Mouse (Mus musculus) neural tube, embryonic 12.5 days (tissue): Measurements from ENCODE around the gene Nelfe. TPM values are rescaled to one million over a fixed set of nuclear protein-coding genes. Genes with fewer than 3 reads are reported as not detected.
"Not testable (repeated sequence)": the region's sequence is repeated elsewhere in the genome, so short reads cannot be mapped to it uniquely, and the experiment has no call there.

Source experiments
- ATAC-seq: fragments of 200-750 bp; cut with Nextera tagmentation; 2 replicates; pipeline ENCODE4 v1.8.0; 2017; ENCODE audit warnings: low read depth, mild to moderate bottlenecking, moderate TSS enrichment, moderate library complexity; ENCODE audit not compliant: low FRiP score
- H3K27ac ChIP-seq: fragments of 300-500 bp; sonication (generic); 2 replicates; pipeline ENCODE4 v1.5.1; 2016
- H3K27me3 ChIP-seq: fragments of 300-500 bp; sonication (generic); replicated peaks from 2 replicates; pipeline ENCODE4 v1.6.1; 2016; ENCODE audit warnings: mild to moderate bottlenecking
- H3K36me3 ChIP-seq: fragments of 300-500 bp; sonication (generic); 2 replicates; pipeline ENCODE4 v1.6.1; 2016; ENCODE audit warnings: mild to moderate bottlenecking
- H3K4me1 ChIP-seq: fragments of 300-500 bp; sonication (generic); 2 replicates; pipeline ENCODE4 v1.6.1; 2016
- H3K4me2 ChIP-seq: fragments of 300-500 bp; sonication (generic); replicated peaks from 2 replicates; pipeline ENCODE4 v1.6.1; 2016; ENCODE audit warnings: mild to moderate bottlenecking
- H3K4me3 ChIP-seq: fragments of 300-500 bp; sonication (generic); 2 replicates; pipeline ENCODE4 v1.5.1; 2016
- H3K9ac ChIP-seq: fragments of 300-500 bp; sonication (generic); 2 replicates; pipeline ENCODE4 v1.6.1; 2016; ENCODE audit warnings: mild to moderate bottlenecking
- H3K9me3 ChIP-seq: fragments of 300-500 bp; sonication (generic); 2 replicates; pipeline ENCODE4 v1.6.1; 2016; ENCODE audit warnings: mild to moderate bottlenecking
- WGBS: fragments of 180-500 bp; shearing (Covaris S2); methylation state at CpG from one replicate; pipeline ENCODE4 v1.1.7; 2016; 5-methylcytosine and 5-hydroxymethylcytosine counted together
- polyA plus RNA-seq: library from polyadenylated mRNA; unstranded; fragments of >200 nt; fragmentation: Nextera tagmentation; extraction: Ambion mirVana; gene quantifications from 2 replicates; pipeline ENCODE4 v1.2.1, GENCODE M21; 2016

The Nelfe gene
- 95.9 and 98.6 TPM in 2 replicates for polyA plus RNA-seq

GRCm38 (mm10) chr17:34849722-34850516 lies at the start of gene Nelfe, which contains the start of gene Skiv2l:
Gene Nelfe (plus strand): TSS chr17:34850391.
Gene Skiv2l (minus strand): TSS chr17:34850210.
- Histone ChIP-seq H3K9me3 (no peaks in the 10 kb centered on the region), H3K9ac (peak within 1 kb of the TSS; percentile 71), H3K4me3 (peak within 1 kb of the TSS; percentile 78), H3K27ac (no peak within 1 kb of the TSS), H3K36me3 (peaks cover 59% of the 10 kb centered on the region), H3K27me3 (no peaks in the 10 kb centered on the region), H3K4me2 (peak within 1 kb of the TSS; percentile 94), H3K4me1 (peaks cover 18% of the 10 kb centered on the region)
- ATAC-seq: peak; percentile 96
- WGBS: under 1% methylated on average over 65 of the region's 65 CpGs

DNA sequence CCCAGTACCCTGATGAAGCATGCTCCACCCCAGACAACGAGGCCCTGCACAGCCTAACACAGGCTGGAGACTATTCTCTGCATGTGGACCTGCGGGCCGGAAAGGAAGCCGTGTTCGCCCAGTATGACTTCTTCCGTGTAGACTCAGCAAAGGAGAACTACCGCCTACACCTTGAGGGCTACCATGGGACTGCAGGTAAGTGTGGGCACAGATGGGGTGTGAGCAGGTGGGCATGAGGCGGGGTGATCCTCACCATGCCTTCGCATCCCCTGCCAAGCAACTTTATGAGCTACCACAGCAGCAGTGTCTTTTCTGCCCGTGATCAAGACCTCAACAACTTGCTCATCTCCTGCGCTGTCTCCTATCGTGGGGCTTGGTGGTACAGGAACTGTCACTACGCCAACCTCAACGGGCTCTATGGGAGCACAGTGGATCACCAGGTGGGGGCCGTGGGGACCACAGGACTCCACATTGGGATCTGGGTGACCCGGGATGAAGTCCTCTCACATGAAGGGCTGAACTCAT lies 49.3 kb upstream of the Nelfe start:
- H3K4me1 ChIP-seq, H3K27me3 ChIP-seq, H3K4me3 ChIP-seq, H3K4me2 ChIP-seq, ATAC-seq, H3K36me3 ChIP-seq, H3K27ac ChIP-seq, H3K9ac ChIP-seq, H3K9me3 ChIP-seq: not testable (repeated sequence)
- 94% methylated on average over 16 of the region's 16 CpGs for WGBS

- not testable (repeated sequence) for H3K9me3 ChIP-seq, H3K4me3 ChIP-seq, H3K4me2 ChIP-seq, H3K27me3 ChIP-seq, H3K9ac ChIP-seq, H3K27ac ChIP-seq, H3K36me3 ChIP-seq, ATAC-seq, H3K4me1 ChIP-seq
- 93% methylated on average over 9 of the region's 9 CpGs for WGBS
Observed at GRCm38 (mm10) chr17:34802756-34803155, 47.4 kb upstream of the Nelfe start.

DNA sequence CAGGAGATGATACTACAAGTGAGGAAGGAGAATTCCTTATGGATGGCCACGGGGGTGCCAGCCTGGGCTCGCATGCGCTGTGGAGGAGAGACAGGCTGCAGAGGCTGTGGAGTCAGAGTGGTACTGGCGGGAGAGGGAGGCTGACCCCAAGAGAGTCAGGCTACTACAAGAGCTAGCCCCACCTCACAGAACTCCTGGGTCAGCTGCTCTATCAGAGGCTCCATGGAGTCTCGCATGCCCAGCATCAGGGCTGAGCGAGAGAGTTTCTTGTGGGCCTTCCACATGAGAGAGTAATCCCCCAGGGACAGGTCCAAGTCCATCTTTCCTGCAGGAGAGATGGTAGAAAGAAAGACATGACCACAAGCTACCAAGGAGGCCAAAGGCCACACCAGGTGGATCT lies 46.8 kb upstream of the Nelfe start:
- WGBS: 93% methylated on average over 6 of the region's 6 CpGs
- ATAC-seq: not testable (repeated sequence)

GRCm38 (mm10) chr17:34804301-34804700 lies 45.9 kb upstream of the Nelfe start, which contains the start of gene Cyp21a1:
Gene Cyp21a1 (minus strand): TSS chr17:34804561.
- 86% methylated on average over 5 of the region's 6 CpGs for WGBS
- not testable (repeated sequence) for ATAC-seq, H3K4me3 ChIP-seq

More for the DNA sequence above, 46.8 kb upstream of the Nelfe start:
- not testable (repeated sequence) for H3K9ac ChIP-seq, H3K27me3 ChIP-seq, H3K4me3 ChIP-seq, H3K36me3 ChIP-seq, H3K27ac ChIP-seq, H3K4me2 ChIP-seq, H3K4me1 ChIP-seq, H3K9me3 ChIP-seq

DNA sequence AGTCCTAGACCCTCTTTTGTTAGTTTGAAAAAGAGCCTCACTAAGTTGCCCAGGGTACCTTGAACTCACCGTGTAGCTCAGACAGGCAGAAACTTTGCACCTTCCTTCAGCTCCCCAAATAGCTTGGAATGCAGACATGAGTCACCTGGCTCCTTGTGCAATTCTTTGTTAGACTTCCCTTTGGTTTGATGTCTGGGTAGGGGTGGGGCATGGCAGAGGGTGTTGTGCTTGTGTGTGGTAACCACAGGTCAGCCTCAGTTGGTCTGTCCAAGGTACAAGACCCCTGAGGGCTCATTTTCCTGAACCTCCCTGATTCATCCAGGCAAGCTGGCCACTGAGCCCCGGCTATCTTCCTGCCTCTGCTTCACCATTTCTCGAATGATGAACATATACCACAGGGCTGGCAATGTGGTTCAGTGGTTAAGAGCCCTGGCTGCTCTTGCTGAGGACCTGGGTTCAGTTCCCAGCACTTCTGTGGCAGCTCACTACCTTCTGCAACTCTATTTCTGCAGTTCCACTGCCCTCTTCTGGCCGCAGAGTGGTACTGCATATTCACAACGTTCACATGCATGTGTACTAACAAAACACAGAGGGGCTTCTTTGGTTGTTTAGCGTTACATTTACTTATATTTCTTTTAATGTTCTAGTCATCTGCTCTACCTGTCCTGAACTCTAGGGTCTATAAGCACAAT lies 45.2 kb upstream of the Nelfe start:
- no peaks in the 10 kb centered on the region for H3K36me3 ChIP-seq
- 77% methylated on average over 6 of the region's 6 CpGs for WGBS
- no peaks in the 10 kb centered on the region for H3K4me1 ChIP-seq
- no peaks in the 10 kb centered on the region for H3K27me3 ChIP-seq
- no peak overlapping the region for H3K27ac ChIP-seq
- ATAC-seq: no peak
- peaks cover 7% of the 10 kb centered on the region for H3K9me3 ChIP-seq
- H3K4me3 ChIP-seq: no peak overlapping the region
- no peak overlapping the region for H3K9ac ChIP-seq
- no peak overlapping the region for H3K4me2 ChIP-seq

More at GRCm38 (mm10) chr17:34804301-34804700, 45.9 kb upstream of the Nelfe start, which contains the start of gene Cyp21a1:
- not testable (repeated sequence) for H3K4me2 ChIP-seq, H3K9me3 ChIP-seq, H3K27ac ChIP-seq, H3K4me1 ChIP-seq, H3K27me3 ChIP-seq, H3K36me3 ChIP-seq, H3K9ac ChIP-seq

DNA sequence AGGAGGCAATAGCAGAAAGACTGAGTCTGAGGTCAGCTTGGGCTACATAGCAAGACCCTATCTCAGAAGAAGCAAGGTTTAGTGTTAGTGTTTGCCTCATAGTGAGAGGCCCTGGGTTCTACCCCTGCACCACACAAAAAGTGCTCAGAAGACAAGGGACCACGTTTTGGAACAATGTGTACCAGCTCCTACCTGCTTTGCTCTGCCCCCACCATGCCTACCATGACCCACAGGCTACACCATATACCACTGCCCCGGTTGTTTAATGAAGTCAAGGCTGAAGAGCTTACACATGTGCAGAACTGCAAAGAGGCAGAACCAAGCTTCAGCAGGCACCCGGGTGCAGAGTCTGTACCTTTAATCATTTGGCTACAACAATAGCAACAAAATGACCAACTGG lies 43.0 kb upstream of the Nelfe start:
- Histone ChIP-seq H3K9me3 (peaks cover 7% of the 10 kb centered on the region), H3K4me3 (no peak overlapping the region), H3K27me3 (no peaks in the 10 kb centered on the region), H3K36me3 (no peaks in the 10 kb centered on the region), H3K27ac (no peak overlapping the region), H3K4me2 (no peak overlapping the region), H3K4me1 (no peaks in the 10 kb centered on the region), H3K9ac (no peak overlapping the region)
- WGBS: 67% methylated on average over 3 of the region's 3 CpGs
- ATAC-seq: no peak

DNA sequence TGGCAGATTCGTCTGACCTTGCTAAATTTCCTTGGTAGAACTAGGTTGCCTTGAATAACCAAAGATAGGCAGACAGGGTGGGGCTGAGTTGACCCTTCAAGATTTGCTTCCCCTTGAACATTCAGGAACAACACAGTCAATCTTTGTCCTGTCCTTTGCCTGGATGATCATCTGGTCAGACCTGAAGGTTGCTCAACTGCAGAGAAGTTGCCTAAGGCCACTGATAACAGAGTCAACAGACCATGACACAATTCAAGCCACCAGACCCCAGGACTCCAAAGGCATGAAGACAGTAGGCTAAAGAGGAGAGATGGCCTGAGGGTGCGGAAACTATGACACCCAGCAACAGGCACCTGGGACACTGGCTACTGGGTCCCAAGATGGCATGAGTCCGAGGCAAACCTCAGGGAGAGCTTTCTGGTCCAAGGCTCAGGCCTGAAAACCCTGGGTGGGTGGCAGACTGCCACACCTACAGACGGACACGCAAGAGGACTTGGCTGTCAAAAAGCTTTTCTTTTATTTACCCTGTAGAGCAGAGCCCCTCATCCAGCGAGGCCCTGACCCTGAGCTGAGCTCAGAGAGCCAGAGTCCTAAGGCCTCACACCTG lies 41.5 kb upstream of the Nelfe start:
- Histone ChIP-seq H3K9ac (no peak overlapping the region), H3K9me3 (peaks cover 7% of the 10 kb centered on the region), H3K27me3 (no peaks in the 10 kb centered on the region), H3K36me3 (no peaks in the 10 kb centered on the region), H3K4me2 (no peak overlapping the region), H3K4me3 (no peak overlapping the region), H3K27ac (no peak overlapping the region), H3K4me1 (no peaks in the 10 kb centered on the region)
- no peak for ATAC-seq
- 84% methylated on average over 6 of the region's 6 CpGs for WGBS

DNA sequence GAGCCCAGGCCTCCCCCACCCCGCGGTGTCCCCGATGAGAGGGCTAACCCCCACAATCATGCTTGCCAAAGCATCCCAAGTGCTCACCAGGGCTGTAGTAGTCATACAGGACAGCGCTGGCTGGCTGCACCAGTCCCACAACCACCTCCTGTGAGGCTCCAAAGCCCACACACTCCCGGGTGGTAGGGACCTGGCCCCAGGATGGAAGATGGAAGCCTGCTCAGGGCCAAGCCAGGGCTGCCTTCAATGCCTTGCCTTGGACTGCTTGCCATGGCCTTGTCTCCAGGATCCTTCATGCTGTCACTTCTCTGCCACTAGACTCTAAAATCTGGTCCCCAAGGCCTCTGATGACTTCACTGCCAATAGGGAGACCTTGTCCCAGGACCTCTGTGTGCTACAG lies 39.8 kb upstream of the Nelfe start:
- not testable (repeated sequence) for H3K4me3 ChIP-seq, H3K27me3 ChIP-seq, H3K4me1 ChIP-seq, H3K27ac ChIP-seq, H3K4me2 ChIP-seq, H3K9ac ChIP-seq, ATAC-seq, H3K9me3 ChIP-seq, H3K36me3 ChIP-seq
- 85% methylated on average over 5 of the region's 5 CpGs for WGBS

GRCm38 (mm10) chr17:34810811-34811210 lies 39.4 kb upstream of the Nelfe start:
- not testable (repeated sequence) for H3K36me3 ChIP-seq, H3K9ac ChIP-seq, H3K9me3 ChIP-seq, H3K27me3 ChIP-seq, H3K4me1 ChIP-seq, H3K27ac ChIP-seq, H3K4me3 ChIP-seq, ATAC-seq, H3K4me2 ChIP-seq
- 84% methylated on average over 8 of the region's 8 CpGs for WGBS

DNA sequence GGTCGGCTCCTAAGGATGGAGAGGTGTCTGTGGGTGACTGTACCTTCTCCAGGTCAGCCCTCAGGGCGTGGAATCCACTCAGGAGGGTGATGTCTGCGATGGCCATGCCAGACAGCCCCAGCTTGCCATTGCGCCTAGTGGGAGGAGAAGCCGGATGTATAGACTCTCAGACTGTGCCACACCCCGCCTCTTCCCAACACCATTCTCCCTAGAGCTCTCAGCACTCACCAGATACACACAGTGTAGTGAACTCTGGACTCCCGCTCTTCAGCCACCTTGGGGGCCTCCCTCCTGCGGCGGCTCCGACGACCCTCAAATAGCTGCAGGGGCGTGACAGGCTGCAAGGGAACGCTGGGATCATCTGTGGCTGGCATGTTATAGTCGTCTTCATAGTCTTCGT lies 38.9 kb upstream of the Nelfe start:
- Histone ChIP-seq H3K27ac (no peak overlapping the region), H3K4me2 (no peak overlapping the region), H3K36me3 (no peaks in the 10 kb centered on the region), H3K27me3 (no peaks in the 10 kb centered on the region), H3K9ac (no peak overlapping the region), H3K4me3 (no peak overlapping the region), H3K9me3 (no peaks in the 10 kb centered on the region), H3K4me1 (no peaks in the 10 kb centered on the region)
- no peak for ATAC-seq
- whole genome bisulfite sequencing: 72% methylated on average over 15 of the region's 15 CpGs

DNA sequence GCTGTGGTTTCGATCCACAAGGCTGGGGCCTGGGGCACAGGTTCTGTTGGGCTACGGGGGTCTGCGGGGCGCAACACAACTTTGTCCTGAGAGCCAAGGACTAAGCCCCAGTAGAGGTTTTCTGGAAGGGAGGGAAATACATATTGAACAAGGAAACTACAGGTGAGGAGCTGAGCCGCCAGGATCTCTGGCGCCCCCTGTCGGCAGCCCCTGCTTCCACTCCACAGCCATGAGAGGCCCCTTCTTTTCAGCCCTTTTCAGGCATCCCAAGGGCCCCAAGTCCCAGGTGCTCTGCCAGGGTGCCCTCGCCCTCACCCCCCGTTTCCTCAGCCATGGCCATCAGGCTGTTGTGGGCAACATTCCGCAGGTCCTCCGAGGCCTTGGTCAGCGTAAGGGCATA lies 36.4 kb upstream of the Nelfe start:
- H3K4me1 ChIP-seq, ATAC-seq, H3K36me3 ChIP-seq, H3K27me3 ChIP-seq, H3K27ac ChIP-seq, H3K9ac ChIP-seq, H3K9me3 ChIP-seq, H3K4me3 ChIP-seq, H3K4me2 ChIP-seq: not testable (repeated sequence)
- WGBS: 63% methylated on average over 12 of the region's 12 CpGs
